Mouse (Mus musculus): ENCODE data around the gene Mrps5. TPM values are rescaled to one million over a fixed set of nuclear protein-coding genes. Genes with fewer than 3 reads are reported as not detected.
A peak's percentile ranks its signal among the peaks of the same experiment; 100 is the strongest.
"Not testable (repeated sequence)": the region's sequence is repeated elsewhere in the genome, so short reads cannot be mapped to it uniquely, and the experiment has no call there.

Gene Mrps5
- 100 to 1,000 TPM; 108 to 114 TPM for total RNA-seq (2021)
- long read RNA-seq, experiment 1, full-length matches to known transcripts: 65 of 73 reads
- long read RNA-seq, experiment 1, partial matches to known transcripts: 1 of 73 reads
- long read RNA-seq, experiment 1, other reads (novel, unspliced or antisense): 7 of 73 reads
- long read RNA-seq, experiment 2, full-length matches to known transcripts: 169 of 186 reads
- long read RNA-seq, experiment 2, partial matches to known transcripts: 11 of 186 reads
- long read RNA-seq, experiment 2, other reads (novel, unspliced or antisense): 6 of 186 reads

DNA sequence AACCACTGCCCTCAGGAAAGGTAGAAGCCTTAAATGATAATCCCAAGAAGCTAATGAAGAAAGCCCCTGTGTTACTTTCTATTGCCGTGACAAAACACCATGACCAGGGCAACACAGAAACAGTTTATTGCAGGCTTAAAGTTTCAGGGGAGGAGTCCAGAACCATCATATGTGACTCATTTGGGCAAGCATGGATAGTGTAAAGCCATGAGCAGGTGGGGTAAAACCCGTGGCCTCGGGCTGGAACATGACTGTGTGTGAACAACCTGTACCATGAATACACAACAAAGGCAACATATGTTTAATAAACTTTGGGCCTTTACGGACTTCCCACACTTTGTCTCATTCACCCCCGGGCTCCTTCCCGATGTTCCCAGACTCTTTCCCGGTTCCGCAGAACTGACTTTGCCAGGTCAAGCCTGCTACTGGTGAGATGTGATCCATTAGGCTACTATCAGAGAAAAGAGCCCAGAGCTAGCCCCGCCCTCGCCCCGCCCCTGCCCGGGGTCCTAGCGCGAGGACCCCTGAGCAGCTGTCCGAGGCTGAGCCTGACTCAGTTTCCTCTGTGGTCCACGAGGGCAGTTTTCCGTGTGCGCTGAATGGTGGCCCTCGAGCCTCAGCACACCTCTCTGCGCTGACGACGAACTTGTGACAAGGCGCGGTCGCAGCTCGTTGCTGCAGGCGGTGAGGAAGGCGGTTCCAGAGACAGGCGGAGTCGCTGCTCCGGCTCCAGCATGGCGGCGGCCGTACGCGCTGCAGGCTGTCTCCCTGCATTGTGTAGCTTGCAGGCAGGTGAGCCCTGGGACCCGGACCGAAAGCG is at the start of gene Mrps5, which contains the start of gene Zfp661:
TSS of gene Mrps5 (plus strand) at position 529 of the 820 bp plus-strand sequence.
TSS of gene Zfp661 (minus strand) at position 401 of the 820 bp plus-strand sequence.
- peak; percentile 80 for DNase-seq (ENCODE audit: low spot score in 2 of 2)

DNA sequence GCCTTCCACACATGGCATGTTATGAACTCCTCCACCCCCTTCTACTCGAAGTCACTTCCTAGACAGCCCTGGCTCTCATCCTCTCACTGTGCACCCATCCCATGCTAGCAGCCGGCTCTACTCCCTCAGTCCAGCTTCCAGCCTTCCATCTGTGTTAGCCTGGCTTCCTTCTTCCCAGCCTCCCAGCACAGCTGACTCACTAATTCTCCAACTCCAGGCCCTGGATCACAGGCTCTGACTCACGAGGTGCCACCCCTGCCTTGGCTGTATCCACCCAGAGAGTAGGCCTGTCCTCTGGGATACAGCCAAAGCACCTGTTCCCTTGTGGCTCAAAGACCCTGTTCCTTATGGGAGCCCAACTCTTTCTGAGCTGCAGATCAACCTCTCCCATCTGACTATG is 49.5 kb upstream of the Mrps5 start:
- DNase-seq (ENCODE audit: low spot score in 2 of 2): peak in 1 of 2 experiments; percentile 22

DNA sequence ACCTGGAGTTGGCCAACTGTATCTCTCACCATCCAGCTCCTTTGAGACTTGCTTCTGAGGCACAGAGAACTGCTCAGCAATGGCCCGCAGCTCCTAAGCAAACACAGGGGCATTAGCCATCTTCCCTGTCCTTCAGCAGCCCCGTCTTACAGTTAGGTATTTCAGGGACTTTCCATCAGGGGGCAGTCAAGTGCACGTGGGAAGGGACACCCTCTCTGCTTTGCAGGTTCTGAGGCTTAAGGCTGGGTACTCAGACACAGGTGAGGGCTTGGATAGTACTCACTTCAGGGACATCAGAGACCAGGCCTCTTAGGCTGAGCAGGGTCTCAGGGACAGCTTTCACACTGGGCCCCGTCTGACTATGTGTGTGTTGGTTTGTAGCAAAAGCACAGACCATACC is 47.5 kb upstream of the Mrps5 start:
- DNase-seq (ENCODE audit: low spot score in 2 of 2): no peak

DNA sequence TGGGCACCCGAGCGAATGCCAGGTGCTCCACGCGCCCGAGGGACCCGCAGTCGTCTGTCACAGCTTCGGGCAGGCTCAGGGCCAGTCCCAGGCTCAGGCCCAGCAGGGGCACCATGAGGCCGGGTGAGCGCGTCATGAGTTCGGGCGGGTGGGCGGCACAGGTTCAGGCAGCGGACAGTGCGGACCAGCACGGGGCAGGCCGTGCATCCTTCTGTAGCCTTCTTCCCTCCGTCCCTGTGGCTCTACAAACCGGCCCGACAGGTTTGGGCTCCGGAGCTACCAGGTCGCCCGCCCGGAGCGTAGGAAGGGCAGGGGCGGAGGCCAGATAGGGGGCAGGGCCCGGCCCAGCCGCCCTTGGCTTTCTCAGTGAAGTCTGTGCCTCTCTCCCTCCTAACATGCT is 45.8 kb upstream of the Mrps5 start, which contains the start of gene Prom2:
TSS of gene Prom2 (minus strand) at position 283 of the 400 bp plus-strand sequence.
- DNase-seq (ENCODE audit: low spot score in 2 of 2): no peak

DNA sequence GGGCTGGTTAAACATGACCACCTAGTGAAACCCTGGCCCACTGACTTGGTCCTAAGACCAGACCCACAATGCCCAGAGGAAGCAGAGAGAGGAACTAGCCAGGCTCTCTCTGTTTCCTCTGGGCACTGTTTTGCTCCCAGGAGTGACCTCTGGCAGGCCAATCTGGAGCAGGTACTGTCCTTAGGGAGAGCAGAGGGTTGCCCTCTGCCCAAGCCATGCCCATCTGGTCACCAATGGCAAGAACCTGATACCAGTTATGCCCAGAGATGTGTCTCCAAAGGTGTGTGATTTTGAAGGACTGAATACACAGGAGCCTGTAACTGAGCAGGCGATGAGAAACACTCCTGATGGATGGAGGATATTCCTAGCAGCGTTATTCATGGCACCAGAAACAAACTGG is 45.3 kb upstream of the Mrps5 start:
- no peak for DNase-seq (ENCODE audit: low spot score in 2 of 2)

DNA sequence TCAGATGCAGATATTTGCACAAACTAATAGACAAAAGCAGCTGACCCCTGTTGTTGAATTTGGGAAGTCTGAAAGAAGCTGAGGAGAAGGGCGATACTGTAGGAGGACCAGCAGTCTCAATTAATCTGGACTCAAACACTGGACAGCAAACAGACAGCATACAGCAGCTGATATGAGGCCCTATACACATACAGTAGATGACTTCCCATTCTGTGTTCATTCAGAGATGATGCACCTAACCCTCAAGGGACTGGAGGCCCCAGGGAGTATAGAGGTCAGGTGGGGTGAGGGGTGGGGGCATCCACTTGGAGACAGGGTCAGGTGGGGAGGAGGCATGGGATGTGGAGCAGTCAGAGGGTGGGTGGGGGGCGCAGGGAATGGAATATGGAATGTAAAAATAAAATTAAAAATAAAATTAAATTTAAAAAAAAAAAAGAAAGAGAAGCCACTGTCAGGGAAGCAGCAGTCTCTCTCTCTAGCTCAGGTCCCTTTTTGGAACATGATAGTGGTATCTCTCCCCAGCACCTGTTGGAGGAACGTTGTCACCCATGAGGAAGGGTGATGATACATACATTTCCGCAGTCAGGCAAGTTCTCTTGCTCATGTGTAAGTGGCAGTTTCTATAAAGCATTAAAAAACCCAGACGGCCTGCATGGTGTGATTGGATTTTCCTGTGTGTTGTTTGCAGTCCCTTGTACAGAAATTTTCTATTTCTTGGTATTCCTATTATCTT is 38.5 kb upstream of the Mrps5 start:
- no peak for DNase-seq (ENCODE audit: low spot score in 2 of 2)

DNA sequence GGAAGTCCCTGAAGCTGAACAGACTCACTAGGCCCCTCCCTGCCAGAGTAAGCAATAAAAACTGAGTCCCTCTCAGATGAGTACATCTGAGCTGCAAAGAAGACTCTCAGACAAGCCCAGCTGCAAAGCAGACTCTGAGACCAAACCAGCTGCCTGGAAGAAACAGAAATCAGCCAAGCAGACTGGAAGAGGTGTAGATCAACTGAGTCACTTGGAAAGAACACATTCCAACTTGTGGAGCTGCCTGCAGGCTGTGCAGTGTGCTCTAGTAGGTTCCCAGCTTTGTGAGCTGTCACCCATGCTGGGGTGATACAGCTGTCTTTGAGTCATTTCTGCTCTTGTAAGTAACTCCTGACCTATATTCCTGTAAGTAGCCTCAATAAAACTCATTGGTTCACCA is 37.3 kb upstream of the Mrps5 start:
- no peak for DNase-seq (ENCODE audit: low spot score in 2 of 2)

DNA sequence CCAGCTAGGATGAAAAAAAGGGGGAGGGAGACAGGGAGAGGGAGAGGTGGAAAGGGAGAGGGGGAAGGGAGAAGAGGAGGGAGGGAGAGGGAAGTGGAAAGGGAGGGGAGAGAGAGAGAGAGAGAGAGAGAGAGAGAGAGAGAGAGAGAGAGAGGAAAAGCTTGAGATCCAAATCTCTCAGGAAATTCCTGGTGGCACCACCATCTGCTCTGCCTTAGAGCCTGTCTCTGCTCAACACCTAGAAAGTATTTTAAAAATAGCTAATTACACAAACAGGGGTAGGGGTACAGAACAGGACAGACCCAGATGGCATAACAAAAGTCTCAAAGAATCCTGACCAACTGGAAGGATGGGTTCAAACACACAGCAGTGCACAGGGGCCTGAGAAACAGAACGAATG is 36.6 kb upstream of the Mrps5 start:
- DNase-seq (ENCODE audit: low spot score in 2 of 2): no peak

DNA sequence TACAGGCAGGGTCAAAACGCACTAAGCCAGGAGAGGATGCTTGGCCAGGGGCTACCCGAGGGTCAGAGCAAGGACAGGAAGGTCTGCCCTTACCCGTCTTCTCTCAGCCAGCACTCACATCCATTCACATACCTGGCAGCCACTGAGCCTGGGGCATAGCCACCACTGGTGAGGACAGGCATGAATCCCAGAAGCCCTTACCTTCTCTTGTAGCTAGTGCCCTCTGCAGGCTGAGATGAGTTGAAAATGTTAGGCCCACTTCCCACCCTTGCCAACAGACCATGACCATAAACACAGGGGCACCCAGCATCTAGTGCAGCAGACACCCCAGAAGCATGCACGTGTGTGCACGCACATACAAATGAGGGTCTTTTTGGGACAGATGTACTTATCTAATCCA is 35.9 kb upstream of the Mrps5 start:
- DNase-seq (ENCODE audit: low spot score in 2 of 2): no peak

DNA sequence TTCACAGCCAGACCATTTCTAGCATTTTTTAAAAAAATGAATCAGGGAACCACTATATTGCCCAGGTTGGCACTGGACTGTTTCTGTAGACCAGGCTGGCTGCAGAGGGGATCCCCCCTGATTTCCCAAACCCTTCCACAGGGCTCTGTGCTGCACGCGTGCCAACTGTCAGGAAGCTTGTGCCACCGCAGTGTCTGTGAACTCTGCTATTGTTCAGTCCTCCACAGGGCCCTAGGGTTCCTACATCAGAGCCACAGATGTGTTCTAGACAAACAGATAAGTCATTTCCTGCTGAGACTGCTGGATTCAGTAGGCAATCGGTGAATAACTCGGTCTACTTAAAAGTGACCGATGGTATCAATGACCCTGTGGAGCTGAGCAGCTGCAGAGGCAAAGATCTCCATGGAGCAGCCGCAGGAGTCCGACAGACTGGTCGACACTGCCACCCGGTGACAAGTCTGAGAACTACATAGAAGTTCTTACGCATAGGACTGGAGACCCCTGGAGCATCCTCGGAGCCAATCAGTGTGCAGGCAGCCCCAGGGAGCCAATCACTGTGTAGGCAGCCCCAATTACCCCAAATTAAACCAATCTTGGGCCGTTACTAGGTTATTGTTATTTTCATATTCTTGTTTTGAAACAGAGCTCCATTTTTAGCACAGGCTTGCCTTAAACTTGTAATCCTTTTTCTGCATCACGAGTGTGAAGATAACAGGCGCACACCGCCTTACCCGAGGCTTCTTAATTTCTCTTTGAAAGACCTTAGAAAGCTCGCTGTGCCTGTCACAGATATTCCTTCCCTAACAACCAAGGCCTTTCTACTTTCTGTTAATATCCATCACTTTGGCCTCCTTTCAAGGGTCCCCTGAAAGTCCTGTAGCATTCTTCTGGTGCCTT is 27.7 kb upstream of the Mrps5 start:
- DNase-seq (ENCODE audit: low spot score in 2 of 2): peak; percentile 67 to 68

DNA sequence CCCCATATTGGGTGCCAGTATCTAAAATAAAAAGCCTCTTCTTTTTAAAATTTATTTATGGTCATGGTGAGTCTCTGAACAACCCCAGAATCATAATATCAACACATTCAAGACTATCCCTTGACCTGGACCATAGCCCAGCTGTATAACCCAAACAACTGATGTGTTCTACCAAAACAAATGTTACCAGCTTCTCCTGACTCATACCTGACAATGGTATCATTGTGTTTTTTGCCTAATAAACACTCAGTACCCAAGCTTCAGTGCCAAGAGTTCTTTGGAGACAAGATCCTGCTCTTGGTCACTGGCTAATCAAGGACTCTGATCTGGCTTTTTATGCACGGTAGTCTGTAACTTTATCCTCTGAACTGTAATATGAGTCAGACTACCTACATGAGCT is 13.7 kb upstream of the Mrps5 start:
- DNase-seq (ENCODE audit: low spot score in 2 of 2): no peak

DNA sequence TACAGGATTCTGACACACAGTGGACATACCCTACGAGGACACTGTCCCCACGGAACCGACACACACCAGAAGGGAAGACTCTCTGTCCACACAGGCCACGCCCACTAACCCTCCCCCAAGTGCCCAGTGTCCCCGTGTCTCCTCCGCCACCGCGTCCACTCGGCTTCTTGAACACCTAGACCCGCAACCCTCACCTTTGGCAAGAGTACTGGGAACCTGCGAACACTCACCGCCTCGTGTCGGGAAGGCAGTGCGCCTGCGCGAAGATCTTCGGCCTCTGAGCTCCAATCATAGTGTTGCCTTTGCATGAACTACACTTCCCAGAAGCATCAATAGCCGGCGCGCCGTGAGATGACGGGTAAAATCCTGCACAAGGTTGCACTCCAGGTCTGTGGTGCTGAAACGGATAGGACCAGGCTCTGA is 2.6 kb upstream of the Mrps5 start:
- peak; percentile 86 to 89 for DNase-seq (ENCODE audit: low spot score in 2 of 2)

DNA sequence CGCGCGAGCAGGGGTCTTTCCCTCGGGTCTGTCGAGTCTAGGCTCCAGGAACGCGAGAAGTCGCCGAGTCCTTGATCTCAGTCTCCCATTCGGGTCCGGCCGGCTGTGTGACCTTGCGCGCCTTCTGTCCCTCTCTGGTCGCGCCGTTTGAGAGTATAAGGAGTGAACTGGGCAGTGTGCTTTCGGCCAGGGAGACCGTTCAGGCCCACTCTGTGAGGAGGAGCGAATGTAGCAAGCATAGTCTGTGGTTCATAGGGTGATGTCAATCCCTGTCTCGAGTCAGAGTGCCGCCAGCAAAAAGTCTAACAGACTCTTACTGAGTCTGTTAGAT is 457 bp downstream of the Mrps5 start:
- DNase-seq (ENCODE audit: low spot score in 2 of 2): no peak

DNA sequence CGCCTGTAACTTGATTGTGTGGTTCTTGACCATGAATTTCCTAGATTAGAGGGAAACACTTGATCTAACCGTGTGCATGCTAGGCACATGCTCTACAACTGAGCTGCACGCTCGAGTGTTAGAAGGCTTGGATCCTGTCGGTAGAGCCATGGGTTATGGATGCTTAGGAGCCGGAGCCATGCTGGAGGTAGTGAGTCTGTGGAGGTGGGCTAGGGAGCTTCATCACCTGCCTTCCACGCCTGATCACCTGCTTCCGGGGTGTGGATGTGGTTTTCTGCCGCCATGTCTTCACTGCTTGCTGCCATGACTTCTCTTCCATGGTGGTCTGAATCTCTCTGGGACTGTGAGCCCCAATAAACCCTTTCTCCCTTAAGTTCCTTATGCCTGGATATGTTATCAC is 1.9 kb downstream of the Mrps5 start:
- no peak for DNase-seq (ENCODE audit: low spot score in 2 of 2)

DNA sequence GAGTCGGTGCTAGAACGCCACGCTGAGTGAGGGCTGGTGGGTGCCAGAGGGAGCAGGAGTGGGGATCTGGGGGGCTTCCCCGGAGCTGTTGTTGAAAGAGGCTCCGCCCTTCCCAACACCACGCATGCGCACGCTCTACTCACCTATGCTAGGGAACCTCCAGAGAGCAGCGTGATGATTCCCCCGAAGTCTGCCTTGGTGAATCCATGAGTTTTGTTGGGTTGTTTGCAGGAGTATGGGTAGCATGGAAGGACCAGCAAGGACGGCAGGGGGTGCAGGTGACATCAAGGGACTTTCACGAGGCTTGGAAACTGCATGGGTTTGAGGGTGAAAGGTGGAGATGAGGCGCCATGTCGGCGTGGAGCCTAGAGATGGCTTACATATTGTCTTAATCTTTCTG is 3.2 kb downstream of the Mrps5 start:
- no peak for DNase-seq (ENCODE audit: low spot score in 2 of 2)

DNA sequence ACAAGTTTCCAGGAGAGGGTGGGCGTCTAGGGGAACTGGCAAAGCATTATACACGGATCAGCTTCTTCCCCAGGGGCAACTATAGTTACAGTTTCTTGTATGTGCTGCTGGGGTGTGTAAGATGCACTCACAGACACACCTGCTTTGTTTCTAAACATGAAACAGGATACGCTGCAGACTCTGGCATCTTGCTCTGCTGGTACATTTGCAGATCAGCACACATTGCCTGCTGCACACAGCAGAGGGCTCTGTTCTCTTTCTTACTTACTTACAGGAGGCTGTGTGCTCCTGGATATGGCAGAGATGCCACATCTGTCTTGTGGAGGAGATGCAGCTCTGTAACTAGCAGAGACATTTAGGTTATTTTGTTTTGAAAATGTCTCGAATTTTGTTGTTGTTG is 3.8 kb downstream of the Mrps5 start:
- no peak for DNase-seq (ENCODE audit: low spot score in 2 of 2)

DNA sequence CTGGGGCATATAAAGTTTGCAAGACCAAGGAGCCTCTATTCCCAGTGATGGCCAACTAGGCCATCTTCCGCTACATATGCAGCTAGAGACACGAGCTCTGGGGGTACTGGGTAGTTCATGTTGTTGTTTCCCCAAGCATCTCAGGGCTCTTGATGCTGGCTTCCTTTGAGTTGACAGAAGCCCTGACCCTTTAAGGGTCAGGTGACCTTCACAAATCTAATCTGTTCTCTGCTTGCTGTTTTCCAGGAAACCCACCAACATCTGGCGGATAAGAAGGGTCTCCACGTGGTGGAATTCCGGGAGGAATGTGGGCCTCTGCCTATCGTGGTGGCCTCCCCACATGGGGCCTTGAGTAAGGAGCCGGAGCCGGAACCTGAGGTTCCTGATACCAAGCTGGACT is 16.4 kb downstream of the Mrps5 start:
- not testable (repeated sequence) for DNase-seq (ENCODE audit: low spot score in 2 of 2)

DNA sequence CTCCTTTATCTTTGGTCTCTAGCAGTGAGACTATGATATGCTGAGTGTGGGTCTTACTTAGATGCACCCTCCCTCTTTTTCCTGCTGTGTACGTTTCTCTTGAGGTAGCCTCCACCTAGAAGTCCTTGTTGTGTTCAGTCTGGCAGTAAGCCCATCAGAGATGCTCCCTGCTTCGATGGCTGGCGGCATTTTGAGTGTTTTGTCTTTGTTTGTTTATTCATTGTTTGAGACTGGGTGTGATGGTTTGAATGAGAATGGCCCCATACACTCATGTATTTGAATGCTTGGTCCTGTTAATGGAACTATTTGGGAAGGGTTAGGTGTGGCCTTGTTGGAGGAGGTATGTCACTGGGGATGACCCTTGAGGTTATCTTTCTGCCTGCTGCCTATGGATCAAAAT is 18.2 kb downstream of the Mrps5 start:
- no peak for DNase-seq (ENCODE audit: low spot score in 2 of 2)

DNA sequence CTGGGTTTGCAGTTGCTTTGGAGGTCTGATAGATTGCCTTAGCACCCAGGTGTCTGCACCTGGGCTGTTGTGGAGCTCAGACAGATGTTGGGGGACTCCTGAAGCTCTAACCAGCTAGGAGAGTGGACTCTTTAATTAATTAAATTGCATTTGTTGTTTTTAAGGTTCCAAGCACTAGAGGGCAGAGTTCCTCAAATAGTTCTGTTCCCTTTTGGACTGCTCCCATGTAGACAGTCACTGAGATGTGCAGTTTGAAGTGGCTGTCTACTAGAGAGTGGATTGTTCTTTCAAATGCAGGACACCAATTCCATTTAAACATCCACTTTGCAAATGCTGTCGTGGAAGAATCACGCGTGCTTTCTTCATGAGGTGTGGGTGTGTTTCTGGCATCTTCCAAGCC is 21.2 kb downstream of the Mrps5 start:
- DNase-seq (ENCODE audit: low spot score in 2 of 2): no peak

DNA sequence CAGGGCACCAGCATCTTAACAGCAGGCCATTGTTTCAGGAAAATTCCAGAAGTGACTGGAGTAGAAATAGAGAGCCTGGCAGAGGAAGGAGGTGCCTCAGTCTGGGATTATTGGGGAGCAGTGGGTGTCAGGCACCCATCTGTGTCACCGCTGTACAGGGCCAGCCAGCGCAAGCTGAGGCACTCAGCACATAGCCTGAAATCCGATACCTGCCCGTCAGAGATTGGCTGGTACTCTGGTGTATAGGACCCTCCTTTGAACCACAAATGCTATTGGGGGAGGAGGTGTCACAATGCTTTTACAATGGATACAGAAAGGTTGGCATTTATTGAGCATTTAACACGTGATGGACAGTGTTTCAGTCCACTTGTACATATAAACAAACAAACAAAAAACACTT is 22.0 kb downstream of the Mrps5 start:
- DNase-seq (ENCODE audit: low spot score in 2 of 2): no peak

DNA sequence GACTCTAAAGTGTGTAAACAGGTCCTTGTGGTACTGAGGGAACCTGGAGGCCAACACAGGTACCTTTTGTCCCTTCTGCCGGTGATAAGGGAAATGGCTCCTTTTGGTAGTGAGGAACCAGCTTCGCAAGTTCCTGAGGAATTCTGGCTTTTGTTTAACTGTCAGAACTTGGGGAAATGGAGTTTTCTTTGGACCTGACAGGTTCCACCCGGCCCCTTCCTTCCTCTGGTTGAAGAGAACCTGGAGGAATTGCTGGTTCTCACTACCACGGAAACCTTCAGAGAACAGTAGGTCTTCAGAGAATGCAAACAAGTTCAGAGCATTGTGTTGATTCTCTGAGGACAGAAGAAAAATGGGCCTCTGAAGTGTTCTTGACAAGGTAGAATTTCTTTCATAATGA is 24.4 kb downstream of the Mrps5 start:
- DNase-seq (ENCODE audit: low spot score in 2 of 2): no peak

Measured in adrenal gland, adult 18-20 months (tissue).